Mouse (Mus musculus) midbrain, postnatal 0 days (tissue): ENCODE measurements at regions not wholly inside any gene's neighbourhood (a gene's known extent, or its start where the extent isn't known, plus 50 kb on each side); places are given as distances from the start of the nearest gene placed in this dataset.

Experiments
- ATAC-seq: fragments of 200-750 bp; cut with Nextera tagmentation; 2 replicates; pipeline ENCODE4 v1.8.0; 2017; ENCODE audit warnings: moderate number of reproducible peaks, mild to moderate bottlenecking, moderate TSS enrichment, moderate library complexity; ENCODE audit not compliant: low FRiP score
- DNase-seq: peaks from one replicate; pipeline ENCODE4 v3.0.0-alpha.2; 2015; ENCODE audit warnings: low spot score
- H3K27ac ChIP-seq: fragments of 300-500 bp; sonication (generic); 2 replicates; pipeline ENCODE4 v1.5.1; 2014; ENCODE audit warnings: low read depth, mild to moderate bottlenecking, low read length, mixed read lengths
- H3K27me3 ChIP-seq: fragments of 300-500 bp; sonication (generic); 2 replicates; pipeline ENCODE4 v1.6.1; 2014; ENCODE audit warnings: low read length, control low read depth, mixed read lengths; ENCODE audit not compliant: insufficient read depth
- H3K36me3 ChIP-seq: fragments of 300-500 bp; sonication (generic); 2 replicates; pipeline ENCODE4 v1.6.1; 2014; ENCODE audit warnings: low read length, control low read depth, mixed read lengths; ENCODE audit not compliant: insufficient read depth
- H3K4me1 ChIP-seq: fragments of 300-500 bp; sonication (generic); 2 replicates; pipeline ENCODE4 v1.6.1; 2014; ENCODE audit warnings: mild to moderate bottlenecking, control low read depth, antibody characterized with exemption, low read length, mixed read lengths; ENCODE audit not compliant: insufficient read depth
- H3K4me2 ChIP-seq: fragments of 300-500 bp; sonication (generic); 2 replicates; pipeline ENCODE4 v1.6.1; 2014; ENCODE audit warnings: low read depth, mild to moderate bottlenecking, low read length, mixed read lengths; ENCODE audit not compliant: poor library complexity, severe bottlenecking
- H3K4me3 ChIP-seq: fragments of 300-500 bp; sonication (generic); 2 replicates; pipeline ENCODE4 v1.5.1; 2014; ENCODE audit warnings: low read depth, mild to moderate bottlenecking, low read length, moderate library complexity
- H3K9ac ChIP-seq: fragments of 300-500 bp; sonication (generic); replicated peaks from 2 replicates; pipeline ENCODE4 v1.6.1; 2014; ENCODE audit warnings: mild to moderate bottlenecking, low read length, moderate library complexity, mixed read lengths; ENCODE audit not compliant: poor library complexity, severe bottlenecking
- H3K9me3 ChIP-seq: fragments of 300-500 bp; sonication (generic); 2 replicates; pipeline ENCODE4 v1.6.1; 2016; ENCODE audit warnings: low read length, control low read depth
- CTCF ChIP-seq: IDR thresholded peaks from 2 replicates; pipeline ENCODE4 v1.5.1; 2016; ENCODE audit warnings: antibody characterized with exemption, mild to moderate bottlenecking
- WGBS: fragments of 180-500 bp; shearing (Covaris S2); extraction: QIAGEN DNeasy Blood & Tissue Kit; methylation state at CpG from one replicate; pipeline ENCODE4 v1.1.7; 2014; 5-methylcytosine and 5-hydroxymethylcytosine counted together

GRCm38 (mm10) chr11:90117664-90118295, 69.7 kb upstream of the Gm45716 start:
- no peak for DNase-seq
- Histone ChIP-seq H3K36me3 (no peaks in the 10 kb centered on the region), H3K9ac (no peak overlapping the region), H3K4me1 (0 out of 2 replicates have a peak, but pooled peaks cover 1% of the 10 kb centered on the region), H3K4me3 (no peak overlapping the region), H3K4me2 (no peak overlapping the region), H3K27ac (no peak overlapping the region), H3K9me3 (no peaks in the 10 kb centered on the region), H3K27me3 (no peaks in the 10 kb centered on the region)
- ATAC-seq: no peak
- WGBS: 75% methylated on average over 5 of the region's 5 CpGs
- TF ChIP-seq CTCF: no peak

DNA sequence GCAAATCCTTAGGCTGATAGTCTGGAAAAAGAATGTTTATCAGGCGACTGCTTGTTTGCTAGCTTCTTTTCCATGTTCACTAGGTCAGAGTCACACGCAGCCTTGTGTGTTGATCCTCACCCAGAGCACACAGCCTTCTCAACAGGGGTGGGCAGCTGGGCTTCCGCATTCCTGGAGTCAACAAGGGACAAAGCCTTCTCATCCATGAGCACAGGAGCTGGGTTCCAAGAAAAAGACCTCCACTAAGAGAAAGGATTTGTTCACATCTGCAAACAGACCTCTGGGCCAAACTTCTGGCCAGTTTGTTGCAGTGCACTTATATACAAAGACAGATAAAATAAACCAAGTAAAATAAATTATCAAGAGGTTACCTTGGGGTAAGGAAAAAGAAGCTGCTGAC, 65.6 kb upstream of the Gm45716 start:
- Histone ChIP-seq H3K36me3 (no peaks in the 10 kb centered on the region), H3K27me3 (no peaks in the 10 kb centered on the region), H3K9ac (no peak overlapping the region), H3K27ac (no peak overlapping the region), H3K4me2 (no peak overlapping the region), H3K4me3 (no peak overlapping the region), H3K4me1 (0 out of 2 replicates have a peak, but pooled peaks cover 2% of the 10 kb centered on the region), H3K9me3 (no peaks in the 10 kb centered on the region)
- ATAC-seq (no peak), DNase-seq (peak; percentile 11)
- 44% methylated on average over 3 of the region's 3 CpGs for WGBS
- TF ChIP-seq CTCF: no peak

DNA sequence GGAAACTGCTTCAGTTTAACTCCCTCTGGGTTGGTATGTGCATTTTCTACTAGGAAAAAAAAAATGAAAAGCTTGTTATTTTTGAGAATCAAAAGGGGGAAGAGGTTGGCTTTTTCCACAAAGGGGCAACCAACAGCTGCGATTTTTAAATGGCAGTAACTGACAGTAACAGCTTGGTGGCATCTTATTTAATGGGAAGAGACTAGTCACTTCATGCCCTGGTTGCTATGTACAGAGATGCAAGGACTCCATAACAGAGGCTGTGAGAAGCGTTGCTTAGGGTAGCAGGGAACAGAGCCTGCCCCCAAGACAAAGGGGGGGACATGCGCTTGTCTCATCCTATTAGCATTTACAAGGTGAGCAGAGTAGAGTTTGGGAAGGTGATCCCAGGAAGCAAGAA, 64.8 kb upstream of the Gm45716 start:
- Histone ChIP-seq H3K9ac (no peak overlapping the region), H3K27ac (no peak overlapping the region), H3K9me3 (no peaks in the 10 kb centered on the region), H3K4me3 (no peak overlapping the region), H3K4me2 (no peak overlapping the region), H3K4me1 (0 out of 2 replicates have a peak, but pooled peaks cover 2% of the 10 kb centered on the region), H3K36me3 (no peaks in the 10 kb centered on the region), H3K27me3 (no peaks in the 10 kb centered on the region)
- TF ChIP-seq CTCF: no peak
- WGBS: 49% methylated on average over 3 of the region's 3 CpGs
- no peak for DNase-seq
- ATAC-seq: no peak

- H3K36me3 ChIP-seq: no peaks in the 10 kb centered on the region
- 0 out of 2 replicates have a peak, but pooled peaks cover 2% of the 10 kb centered on the region for H3K4me1 ChIP-seq
- ATAC-seq (no peak), DNase-seq (no peak)
- no peak overlapping the region for H3K4me3 ChIP-seq
- H3K27me3 ChIP-seq: no peaks in the 10 kb centered on the region
- no peaks in the 10 kb centered on the region for H3K9me3 ChIP-seq
- TF ChIP-seq CTCF: no peak
- no peak overlapping the region for H3K4me2 ChIP-seq
- H3K27ac ChIP-seq: no peak overlapping the region
- WGBS: 84% methylated on average over 5 of the region's 5 CpGs
- H3K9ac ChIP-seq: no peak overlapping the region
Measured at GRCm38 (mm10) chr11:90123851-90124250, 63.6 kb upstream of the Gm45716 start.

DNA sequence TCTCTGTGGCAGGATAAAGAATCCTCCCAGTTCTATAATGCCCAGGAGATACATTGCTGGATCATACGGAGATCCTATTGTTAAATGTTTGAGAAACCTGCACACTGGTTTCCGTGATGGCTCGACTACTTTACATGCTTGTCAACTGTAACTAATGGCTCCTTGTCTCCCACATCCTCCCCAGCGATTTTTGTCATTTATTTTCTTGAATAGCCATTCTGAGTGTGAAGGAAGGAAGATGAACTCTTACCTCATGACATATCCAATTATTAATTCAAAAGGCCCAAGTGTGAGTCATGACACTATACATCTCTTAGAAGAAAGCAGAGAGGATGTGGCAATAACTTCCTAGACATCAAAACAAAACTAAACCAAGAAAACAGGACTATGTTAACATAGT, 61.2 kb upstream of the Gm45716 start:
- Histone ChIP-seq H3K36me3 (no peaks in the 10 kb centered on the region), H3K4me2 (no peak overlapping the region), H3K9me3 (no peaks in the 10 kb centered on the region), H3K27ac (no peak overlapping the region), H3K4me1 (0 out of 2 replicates have a peak, but pooled peaks cover 2% of the 10 kb centered on the region), H3K4me3 (no peak overlapping the region), H3K9ac (no peak overlapping the region), H3K27me3 (no peaks in the 10 kb centered on the region)
- WGBS: 59% methylated on average over 4 of the region's 4 CpGs
- ATAC-seq (no peak), DNase-seq (no peak)
- TF ChIP-seq CTCF: no peak

DNA sequence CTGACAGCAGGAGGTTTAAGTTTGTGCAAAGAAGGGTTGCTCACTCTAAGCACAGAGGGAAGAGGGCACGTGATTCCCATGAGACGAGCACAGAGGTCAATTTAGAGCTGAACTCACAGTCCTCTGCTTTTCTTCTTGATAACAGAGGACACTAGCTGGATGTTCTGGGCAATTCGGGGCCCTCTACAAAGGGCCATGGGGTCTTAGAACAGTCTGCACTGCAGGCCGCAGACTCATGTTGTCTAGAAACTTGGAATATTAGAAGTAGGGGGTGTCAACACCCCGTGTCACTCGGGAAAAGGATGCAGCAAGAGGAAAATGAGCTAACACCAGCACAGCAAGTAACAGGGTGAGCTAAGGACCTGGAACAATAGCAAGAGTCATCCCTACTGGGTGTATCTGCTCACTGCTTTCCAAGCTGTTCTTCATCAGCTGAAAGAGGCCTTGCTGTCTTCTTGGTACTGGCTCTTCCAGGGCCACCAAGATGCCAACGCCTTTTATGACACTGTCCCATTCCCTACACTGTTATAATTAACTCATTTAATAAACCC, 58.5 kb upstream of the Gm45716 start:
- Histone ChIP-seq H3K27ac (no peak overlapping the region), H3K27me3 (no peaks in the 10 kb centered on the region), H3K4me2 (no peak overlapping the region), H3K9me3 (no peaks in the 10 kb centered on the region), H3K9ac (no peak overlapping the region), H3K4me1 (no peaks in the 10 kb centered on the region), H3K4me3 (no peak overlapping the region), H3K36me3 (no peaks in the 10 kb centered on the region)
- no peak for TF ChIP-seq CTCF
- no peak for ATAC-seq
- DNase-seq: no peak
- 78% methylated on average over 7 of the region's 7 CpGs for WGBS
